Mouse (Mus musculus): ENCODE results near the gene Osm. TPM values are rescaled to one million over a fixed set of nuclear protein-coding genes. Genes with fewer than 3 reads are reported as not detected.
A peak's percentile ranks its signal among the peaks of the same experiment; 100 is the strongest.

Osm gene
- total RNA-seq, 2 experiments from 2014 or later, result 0.18 TPM; not detected in 1

DNA sequence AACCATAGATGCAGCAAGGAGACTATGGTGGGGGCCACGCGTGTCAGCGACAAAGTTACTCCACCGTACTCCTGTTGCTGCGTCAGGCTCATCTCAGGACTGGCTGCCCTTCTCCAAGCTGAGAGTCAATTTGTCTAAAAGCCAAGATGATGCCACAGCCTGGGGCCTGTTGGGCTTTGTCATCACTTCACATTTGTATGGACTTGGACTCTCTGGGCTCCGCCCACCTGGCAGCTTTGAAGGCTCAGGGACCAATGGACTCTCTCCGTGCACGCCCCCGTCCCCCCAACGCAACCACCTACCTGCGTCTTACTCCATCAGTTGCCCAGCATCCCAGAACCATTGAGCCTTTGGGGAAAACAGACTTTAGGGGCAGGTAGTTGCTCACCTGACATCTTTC lies 35.3 kb downstream of the Osm start:
- DNase-seq, result no peak

DNA sequence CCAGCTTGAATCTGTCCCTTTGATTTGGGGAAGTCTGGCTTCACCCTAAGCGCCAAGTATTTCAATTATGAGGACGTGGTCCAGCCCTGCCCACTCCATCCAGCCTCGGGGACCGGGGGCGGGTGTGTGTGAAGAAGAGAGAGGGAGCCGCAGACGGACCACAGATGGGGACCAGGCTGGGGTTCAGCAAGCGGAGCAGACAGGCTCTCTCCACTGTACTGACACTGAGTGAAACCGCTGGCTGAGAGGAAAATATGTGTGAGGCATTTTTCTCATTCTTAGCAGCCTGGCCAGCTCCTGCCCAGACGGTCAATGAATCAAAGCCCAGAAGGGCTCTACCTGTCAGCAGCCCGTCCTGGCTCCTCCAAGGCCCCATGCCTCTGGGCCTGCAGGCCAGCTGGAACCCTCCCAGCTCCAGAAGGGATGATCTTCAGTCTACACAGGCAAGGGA lies 40.2 kb downstream of the Osm start:
- DNase-seq, result peak; percentile 17

DNA sequence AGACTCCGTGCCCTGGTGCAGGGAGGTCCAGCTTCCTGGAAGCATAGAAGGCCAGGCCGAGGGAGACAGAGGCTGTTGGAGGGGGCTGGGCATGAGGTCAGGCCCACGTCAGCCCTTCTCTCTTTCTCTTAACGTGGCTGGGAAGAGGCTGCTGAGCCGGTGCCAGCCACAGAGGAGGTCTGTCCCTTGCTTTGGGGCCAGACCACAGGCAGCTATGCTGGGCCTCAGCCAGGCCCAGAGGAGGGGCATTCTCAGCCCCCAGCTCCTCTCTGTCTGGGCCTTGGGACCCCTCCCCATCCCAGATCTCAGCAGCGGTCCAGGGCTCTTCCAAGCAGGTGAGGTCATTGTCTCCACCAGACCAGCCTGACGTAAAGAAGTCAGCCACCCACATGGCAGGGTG lies 43.7 kb downstream of the Osm start:
- DNase-seq, result no peak

DNA sequence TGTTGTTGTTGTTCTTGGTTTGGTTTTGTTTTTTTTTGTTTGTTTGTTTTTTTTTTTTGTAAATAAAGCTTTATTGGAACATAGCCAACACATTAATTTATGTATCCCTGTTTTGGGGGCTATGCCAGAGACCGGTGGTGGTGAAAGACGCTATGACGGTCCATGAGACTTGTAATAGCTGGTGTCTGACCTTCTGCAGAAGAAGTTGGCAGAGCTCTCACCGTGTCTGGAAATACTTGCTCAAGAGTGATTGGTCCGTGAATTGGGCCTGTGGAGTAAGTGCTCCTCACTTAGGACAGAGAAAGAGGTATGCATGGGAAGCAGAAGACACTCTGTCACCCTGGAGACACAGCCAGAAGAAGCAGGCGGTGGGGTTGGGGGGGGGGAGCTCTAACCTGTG lies 45.6 kb downstream of the Osm start:
- no peak for DNase-seq

DNA sequence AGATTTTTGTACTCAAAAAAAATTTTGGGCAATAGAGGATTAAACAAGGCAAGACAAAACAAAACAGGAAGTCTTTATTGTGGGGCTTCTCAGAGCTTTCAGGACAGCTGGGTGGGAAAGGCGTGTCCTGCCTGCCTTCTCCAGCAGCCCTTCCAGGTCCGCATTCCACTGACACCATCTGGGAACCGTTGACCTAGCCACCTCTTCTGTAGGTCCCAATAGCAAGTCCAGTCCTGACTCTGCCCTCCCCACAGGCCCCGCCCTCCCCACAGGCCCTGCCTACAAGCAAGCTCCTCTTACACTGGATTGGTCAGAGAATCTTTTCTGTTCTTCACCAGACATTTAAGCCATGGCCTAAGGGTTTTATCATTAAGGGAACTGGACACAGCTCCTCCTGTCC lies 47.4 kb downstream of the Osm start:
- DNase-seq, result peak; percentile 10

DNA sequence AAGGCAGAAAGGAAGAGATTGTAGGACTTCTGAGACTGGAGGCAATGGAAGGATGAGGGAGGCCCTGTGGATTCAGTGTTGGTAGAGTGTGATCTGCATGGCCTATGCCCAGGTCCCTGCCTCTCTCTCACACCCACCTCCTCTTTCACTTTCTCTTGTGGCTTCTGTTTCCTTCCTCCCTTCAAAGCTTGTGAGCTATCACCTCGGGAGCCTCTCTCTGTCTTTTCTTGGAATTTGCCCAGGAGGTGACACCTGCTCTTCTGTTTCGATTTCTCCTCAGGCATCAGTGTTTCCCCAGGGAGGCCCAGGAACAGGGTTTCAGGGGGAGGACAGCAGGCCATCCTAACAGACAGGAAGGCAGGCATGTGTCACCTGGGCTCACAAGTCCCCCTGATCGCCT lies 53.1 kb downstream of the Osm start:
- DNase-seq, result no peak

Other genes starting within 250 kb of the Osm start
- gene Sec14l4, start 205.0 kb upstream of the Osm start, total RNA-seq (2021), result 10 to 100 TPM; 10.6 to 17.1 TPM
- under 1 TPM; 0.27 to 0.36 TPM for gene Sec14l3, start 171.6 kb upstream of the Osm start, total RNA-seq (2021)
- 10 to 100 TPM; 24.4 to 34.6 TPM for gene Mtfp1, start 141.0 kb upstream of the Osm start, total RNA-seq (2021)
- gene Sec14l2, start 113.0 kb upstream of the Osm start, total RNA-seq (2021), result 10 to 100 TPM; 16.4 to 33.8 TPM
- 10 to 100 TPM; 16.7 to 21.2 TPM for gene Rnf215, start 101.2 kb upstream of the Osm start, total RNA-seq (2021)
- gene Ccdc157, start 76.1 kb upstream of the Osm start, total RNA-seq (2021), result 1 to 10 TPM; 8.7 to 9.0 TPM
- gene Sf3a1, start 76.1 kb upstream of the Osm start, total RNA-seq (2021), result 10 to 100 TPM; 41.0 to 44.7 TPM
- 10 to 100 TPM; 15.1 to 16.4 TPM for gene Tbc1d10a, start 49.6 kb upstream of the Osm start, total RNA-seq (2021)
- 1 to 10 TPM; 5.6 to 8.3 TPM for gene Castor1, start 18.2 kb upstream of the Osm start, total RNA-seq (2021)
- under 1 TPM; 0.30 to 0.69 TPM for gene Lif, start 21.1 kb downstream of the Osm start, total RNA-seq (2021)
- gene Hormad2, start 204.7 kb downstream of the Osm start, total RNA-seq (2021), result 1 to 10 TPM; 1.3 to 2.2 TPM

All from adrenal gland, postnatal 10 days (tissue).